Comparison of ENCODE assay signal across 8 mouse cellular contexts in the genomic region with DNA sequence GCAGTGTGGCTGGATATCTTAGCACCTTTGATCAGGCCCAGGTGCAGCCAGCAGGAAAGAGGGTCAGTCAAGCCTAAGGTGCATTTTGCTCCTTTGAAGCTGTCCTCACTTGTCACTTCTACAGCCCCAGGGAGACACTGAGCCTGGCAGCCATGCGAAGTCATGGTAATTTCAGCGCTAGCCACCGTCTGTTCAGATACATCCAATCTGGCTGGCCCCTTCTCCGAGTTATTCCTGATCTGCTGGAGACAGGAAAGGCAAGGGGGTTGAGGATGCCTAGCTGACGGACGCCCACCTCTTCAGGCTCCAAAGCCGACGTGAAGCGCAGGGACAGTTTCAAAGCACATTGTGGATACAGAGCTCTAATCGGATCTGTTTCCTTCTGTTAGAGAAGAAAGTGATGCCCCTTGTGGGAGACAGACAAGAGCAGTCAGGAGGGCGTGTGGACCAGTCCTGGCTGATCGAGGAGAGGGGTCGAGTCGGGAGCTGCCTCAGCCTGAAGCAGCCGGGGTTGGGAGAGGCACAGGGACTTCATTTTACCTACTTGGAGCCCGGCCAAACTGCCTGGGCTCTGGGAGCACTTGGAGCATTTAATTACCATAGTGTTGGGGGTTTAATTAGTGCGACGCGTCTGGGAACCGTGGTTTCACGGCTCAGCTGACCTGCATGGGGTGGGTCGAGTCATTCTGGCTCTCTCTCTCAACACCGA. TPM values are rescaled to one million over a fixed set of nuclear protein-coding genes. Genes with fewer than 3 reads are reported as not detected.
DNase-seq lines count a peak whose midpoint lies in the region; ATAC-seq and TF ChIP-seq lines count a peak whose summit lies in the region.

No protein-coding gene starts in this region.

- no peak overlapping the region for H3K9ac ChIP-seq in embryonic facial prominence, embryonic 15.5 days
- H3K9ac ChIP-seq in hindbrain, postnatal 0 days (replicated peaks; ENCODE audit: low read length), result 0 out of 2 replicates have a peak overlapping the region, but pooled peaks have one; percentile 19
- H3K9ac ChIP-seq in limb, embryonic 13.5 days, result peak overlapping the region; percentile 19

- no peaks in the 10 kb centered on the region for H3K9me3 ChIP-seq in embryonic facial prominence, embryonic 15.5 days (replicated peaks)
- H3K9me3 ChIP-seq in hindbrain, postnatal 0 days (ENCODE audit: low read length), result no peaks in the 10 kb centered on the region
- no peaks in the 10 kb centered on the region for H3K9me3 ChIP-seq in limb, embryonic 13.5 days

- peak overlapping the region; percentile 83 for H3K27ac ChIP-seq in embryonic facial prominence, embryonic 15.5 days (replicated peaks)
- peak overlapping the region; percentile 76 for H3K27ac ChIP-seq in hindbrain, postnatal 0 days
- peak overlapping the region; percentile 67; the same call in 1 of the 2 replicates for H3K27ac ChIP-seq in limb, embryonic 13.5 days

- H3K36me3 ChIP-seq in embryonic facial prominence, embryonic 15.5 days, result no peaks in the 10 kb centered on the region
- no peaks in the 10 kb centered on the region for H3K36me3 ChIP-seq in hindbrain, postnatal 0 days (ENCODE audit: insufficient read depth, low read length)
- H3K36me3 ChIP-seq in limb, embryonic 13.5 days, result peaks cover 7% of the 10 kb centered on the region

- H3K4me1 ChIP-seq in embryonic facial prominence, embryonic 15.5 days, result peaks cover 47% of the 10 kb centered on the region
- peaks cover 22% of the 10 kb centered on the region for H3K4me1 ChIP-seq in hindbrain, postnatal 0 days (ENCODE audit: insufficient read depth, low read length)
- peaks cover 56% of the 10 kb centered on the region for H3K4me1 ChIP-seq in limb, embryonic 13.5 days

- no peak for TF ChIP-seq CTCF in hindbrain, postnatal 0 days (IDR thresholded peaks at IDR 0.05; ENCODE audit: low read depth)

- H3K27me3 ChIP-seq in embryonic facial prominence, embryonic 15.5 days, result no peaks in the 10 kb centered on the region
- H3K27me3 ChIP-seq in hindbrain, postnatal 0 days (ENCODE audit: insufficient read depth, low read length), result no peaks in the 10 kb centered on the region
- H3K27me3 ChIP-seq in limb, embryonic 13.5 days, result no peaks in the 10 kb centered on the region

- no peak overlapping the region for H3K4me3 ChIP-seq in embryonic facial prominence, embryonic 15.5 days (replicated peaks)
- H3K4me3 ChIP-seq in hindbrain, postnatal 0 days (ENCODE audit: low read length), result no peak overlapping the region
- H3K4me3 ChIP-seq in limb, embryonic 13.5 days, result peak overlapping the region; percentile 0; the same call in 1 of the 2 replicates

- peak; percentile 45 for DNase-seq in urinary bladder, postnatal 14 days (ENCODE audit: low spot score)
- DNase-seq in urinary bladder, adult 2 months (ENCODE audit: low spot score), result no peak
- DNase-seq in hindbrain, postnatal 0 days (ENCODE audit: low spot score), result peak; percentile 66
- peak; percentile 40 for DNase-seq in right cerebral cortex, adult 2 months (ENCODE audit: low spot score in 2 of 2)
- DNase-seq in adrenal gland, adult 18-20 months (ENCODE audit: low spot score in 2 of 2), result no peak

- 17% methylated on average over 23 of the region's 23 CpGs for whole genome bisulfite sequencing in embryonic facial prominence, embryonic 15.5 days
- WGBS in hindbrain, postnatal 0 days, result 12% methylated on average over 23 of the region's 23 CpGs
- WGBS in limb, embryonic 13.5 days, result 10% methylated on average over 23 of the region's 23 CpGs

- ATAC-seq in embryonic facial prominence, embryonic 15.5 days (ENCODE audit: insufficient number of reproducible peaks, low FRiP score, low TSS enrichment, low read depth), result peak; percentile 31
- ATAC-seq in hindbrain, postnatal 0 days, result peak; percentile 69
- peak; percentile 42; the same call in 1 of the 2 replicates for ATAC-seq in limb, embryonic 13.5 days (ENCODE audit: low FRiP score, low read depth)
- no peak for ATAC-seq in inflammation-experienced regulatory T-cells, adult 6 months

- H3K4me2 ChIP-seq in embryonic facial prominence, embryonic 15.5 days (replicated peaks), result peak overlapping the region; percentile 28
- peak overlapping the region; percentile 33 for H3K4me2 ChIP-seq in hindbrain, postnatal 0 days (ENCODE audit: low read depth, low read length)
- H3K4me2 ChIP-seq in limb, embryonic 13.5 days (replicated peaks), result peak overlapping the region; percentile 48

RNA-seq across cellular contexts. Expression of gene Piezo1, which starts 27.3 kb away (rescaled TPM):
- 68.9 and 70.9 TPM in 2 replicates for polyA plus RNA-seq in urinary bladder, adult 2 months (2012; rRNA removed)
- polyA plus RNA-seq in embryonic facial prominence, embryonic 15.5 days (2015; fragmentation: Nextera tagmentation; extraction: Ambion mirVana), result 14.3 and 16.7 TPM in 2 replicates
- total RNA-seq in hindbrain, postnatal 0 days (2014; rRNA removed), result 10.0 and 17.5 TPM in 2 replicates
- 1.2 and 1.3 TPM in 2 replicates for polyA plus RNA-seq in hindbrain, postnatal 0 days (2015; fragmentation: Nextera tagmentation; extraction: Ambion mirVana)
- 14.0 and 14.7 TPM in 2 replicates for polyA plus RNA-seq in limb, embryonic 13.5 days (2015; fragmentation: Nextera tagmentation; extraction: Ambion mirVana)
- 10 to 100 TPM; 12.9 to 16.2 (median 14.5) TPM for polyA plus RNA-seq in inflammation-experienced regulatory T-cells, adult 6 months (2017; shearing (Covaris generic))
- total RNA-seq in adrenal gland, adult 18-20 months (2021), result 10 to 100 TPM; 14.1 to 28.4 TPM

RNA-seq across cellular contexts. Expression of gene Cdt1, which starts 44.0 kb away (rescaled TPM):
- 6.6 and 9.9 TPM in 2 replicates for polyA plus RNA-seq in urinary bladder, adult 2 months (2012; rRNA removed)
- polyA plus RNA-seq in embryonic facial prominence, embryonic 15.5 days (2015; fragmentation: Nextera tagmentation; extraction: Ambion mirVana), result 32.5 and 36.2 TPM in 2 replicates
- total RNA-seq in hindbrain, postnatal 0 days (2014; rRNA removed), result 24.9 and 26.3 TPM in 2 replicates
- polyA plus RNA-seq in hindbrain, postnatal 0 days (2015; fragmentation: Nextera tagmentation; extraction: Ambion mirVana), result 10.7 and 11.7 TPM in 2 replicates
- polyA plus RNA-seq in limb, embryonic 13.5 days (2015; fragmentation: Nextera tagmentation; extraction: Ambion mirVana), result 39.3 and 40.2 TPM in 2 replicates
- polyA plus RNA-seq in inflammation-experienced regulatory T-cells, adult 6 months (2017; shearing (Covaris generic)), result 10 to 100 TPM; 11.5 to 19.8 (median 11.7) TPM
- 1 to 10 TPM; 4.7 to 4.9 TPM for total RNA-seq in adrenal gland, adult 18-20 months (2021)

RNA-seq across cellular contexts. Expression of gene Ctu2, which starts 47.9 kb away (rescaled TPM):
- 27.6 and 33.1 TPM in 2 replicates for polyA plus RNA-seq in urinary bladder, adult 2 months (2012; rRNA removed)
- 46.4 and 49.7 TPM in 2 replicates for polyA plus RNA-seq in embryonic facial prominence, embryonic 15.5 days (2015; fragmentation: Nextera tagmentation; extraction: Ambion mirVana)
- total RNA-seq in hindbrain, postnatal 0 days (2014; rRNA removed), result 39.9 and 49.8 TPM in 2 replicates
- polyA plus RNA-seq in hindbrain, postnatal 0 days (2015; fragmentation: Nextera tagmentation; extraction: Ambion mirVana), result 85.4 and 93.6 TPM in 2 replicates
- polyA plus RNA-seq in limb, embryonic 13.5 days (2015; fragmentation: Nextera tagmentation; extraction: Ambion mirVana), result 56.7 and 59.4 TPM in 2 replicates
- 10 to 100 TPM in 1 of 3 experiments, 1 to 10 TPM in 2; 8.1 to 12.5 (median 9.3) TPM for polyA plus RNA-seq in inflammation-experienced regulatory T-cells, adult 6 months (2017; shearing (Covaris generic))
- total RNA-seq in adrenal gland, adult 18-20 months (2021), result 10 to 100 TPM; 20.8 to 24.2 TPM

RNA-seq across cellular contexts. Expression of gene Rnf166, which starts 47.9 kb away (rescaled TPM):
- 61.1 and 64.7 TPM in 2 replicates for polyA plus RNA-seq in urinary bladder, adult 2 months (2012; rRNA removed)
- polyA plus RNA-seq in embryonic facial prominence, embryonic 15.5 days (2015; fragmentation: Nextera tagmentation; extraction: Ambion mirVana), result 53.2 and 54.6 TPM in 2 replicates
- total RNA-seq in hindbrain, postnatal 0 days (2014; rRNA removed), result 37.4 and 48.8 TPM in 2 replicates
- 22.6 and 27.0 TPM in 2 replicates for polyA plus RNA-seq in hindbrain, postnatal 0 days (2015; fragmentation: Nextera tagmentation; extraction: Ambion mirVana)
- 51.2 and 52.6 TPM in 2 replicates for polyA plus RNA-seq in limb, embryonic 13.5 days (2015; fragmentation: Nextera tagmentation; extraction: Ambion mirVana)
- 10 to 100 TPM; 30.5 to 56.1 (median 31.2) TPM for polyA plus RNA-seq in inflammation-experienced regulatory T-cells, adult 6 months (2017; shearing (Covaris generic))
- total RNA-seq in adrenal gland, adult 18-20 months (2021), result 10 to 100 TPM; 39.1 to 66.6 TPM

RNA-seq across cellular contexts. Expression of gene Aprt, which starts 52.9 kb away (rescaled TPM):
- 88.1 and 93.0 TPM in 2 replicates for polyA plus RNA-seq in urinary bladder, adult 2 months (2012; rRNA removed)
- polyA plus RNA-seq in embryonic facial prominence, embryonic 15.5 days (2015; fragmentation: Nextera tagmentation; extraction: Ambion mirVana), result 298 and 312 TPM in 2 replicates
- total RNA-seq in hindbrain, postnatal 0 days (2014; rRNA removed), result 113 and 123 TPM in 2 replicates
- 183 and 189 TPM in 2 replicates for polyA plus RNA-seq in hindbrain, postnatal 0 days (2015; fragmentation: Nextera tagmentation; extraction: Ambion mirVana)
- 335 and 351 TPM in 2 replicates for polyA plus RNA-seq in limb, embryonic 13.5 days (2015; fragmentation: Nextera tagmentation; extraction: Ambion mirVana)
- polyA plus RNA-seq in inflammation-experienced regulatory T-cells, adult 6 months (2017; shearing (Covaris generic)), result 100 to 1,000 TPM; 168 to 215 (median 192) TPM
- 10 to 100 TPM; 71.3 to 71.7 TPM for total RNA-seq in adrenal gland, adult 18-20 months (2021)

Comparison
In these comparisons a context has a peak if more than half of its experiments do, and no peak if none do; other contexts are left out.
1. DNase-seq: peak in urinary bladder, postnatal 14 days (single experiment), hindbrain, postnatal 0 days (single experiment) and right cerebral cortex, adult 2 months (2 of 2); none in urinary bladder, adult 2 months (single experiment) and adrenal gland, adult 18-20 months (0 of 2).
2. Peak in every context shown above with its lines, with median percentiles within 50 percentile points of each other: H3K27ac ChIP-seq and H3K4me2 ChIP-seq.